In the genomic region with DNA sequence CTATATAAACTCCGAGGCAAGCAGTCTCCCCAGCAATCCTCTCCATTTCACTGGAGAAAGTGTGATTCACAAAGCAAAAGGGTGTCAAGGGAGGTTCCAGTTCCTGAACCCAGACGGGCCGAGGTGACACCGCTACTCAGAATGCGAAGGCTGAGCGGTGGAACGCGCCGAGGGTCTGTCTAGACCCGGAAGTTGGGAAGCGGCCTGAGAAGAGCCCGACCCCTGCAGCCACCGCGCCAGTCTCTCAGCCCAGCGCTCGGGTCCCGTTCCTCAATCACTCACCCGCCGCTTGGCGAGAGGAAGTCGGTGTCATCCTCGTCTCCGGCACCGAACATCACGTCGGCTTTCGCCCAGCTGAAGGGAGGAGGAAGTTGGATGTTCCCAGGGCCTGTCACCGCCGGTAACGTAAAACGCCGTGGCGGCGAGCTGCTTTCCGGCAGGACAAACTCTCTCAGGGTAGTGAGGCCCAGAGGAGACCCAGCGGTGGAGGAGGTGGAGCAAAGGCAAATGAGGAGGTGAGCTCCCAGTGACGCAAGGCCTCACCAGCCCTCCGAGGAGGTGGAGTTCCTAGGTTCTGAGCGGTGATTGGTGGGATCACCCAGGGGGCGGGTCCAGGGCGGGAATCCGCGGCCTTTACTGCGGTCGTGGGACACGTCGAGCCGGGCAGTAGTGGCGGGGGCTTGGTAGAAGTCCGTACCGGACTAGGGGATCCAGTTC, we compare ENCODE assay signal across 8 mouse cellular contexts. TPM values are rescaled to one million over a fixed set of nuclear protein-coding genes. Genes with fewer than 3 reads are reported as not detected.
DNase-seq lines count a peak whose midpoint lies in the region; ATAC-seq and TF ChIP-seq lines count a peak whose summit lies in the region.

TSS of gene Fkbp15 (minus strand) at position 461 of the 717 bp plus-strand sequence.
TSS of gene Slc31a1 (plus strand) at position 640 of the 717 bp plus-strand sequence.

- no peaks in the 10 kb centered on the region; the same call in 1 of the 2 replicates for H3K4me1 ChIP-seq in cortical plate, adult 2 months (ENCODE audit: control insufficient read depth, insufficient read depth, low read length)
- peaks cover 38% of the 10 kb centered on the region for H3K4me1 ChIP-seq in megakaryocyte, embryonic 14.5 days

- H3K9me3 ChIP-seq in megakaryocyte, embryonic 14.5 days = no peaks in the 10 kb centered on the region

- H3K27me3 ChIP-seq in megakaryocyte, embryonic 14.5 days (replicated peaks) = no peaks in the 10 kb centered on the region

- peak; percentile 92 to 94 for DNase-seq in gastrocnemius, adult 8-10 months (ENCODE audit: low spot score in 2 of 2)
- DNase-seq in hindlimb bud, embryonic 11.5 days (ENCODE audit: extremely low spot score, low read depth, low spot score) = peak; percentile 94
- DNase-seq in left cerebral cortex, adult 8-10 months (ENCODE audit: low spot score in 2 of 2) = peak; percentile 96 to 98
- DNase-seq in right cerebral cortex, postnatal 10 days (ENCODE audit: low spot score in 2 of 2) = peak; percentile 98 to 99
- peak; percentile 81 for DNase-seq in urinary bladder, postnatal 25 days (ENCODE audit: low spot score)

- H3K36me3 ChIP-seq in megakaryocyte, embryonic 14.5 days (replicated peaks; ENCODE audit: low read length) = peaks cover 18% of the 10 kb centered on the region

- TF ChIP-seq POLR2A in cortical plate, adult 2 months (IDR thresholded peaks at IDR 0.05; ENCODE audit: extremely low read depth, insufficient read depth, low read length) = peak; percentile 95

- H3K4me3 ChIP-seq in cortical plate, adult 2 months (ENCODE audit: insufficient read depth, low read length) = peak within 1 kb of the TSS; percentile 80
- peak within 1 kb of the TSS; percentile 98 for H3K4me3 ChIP-seq in megakaryocyte, embryonic 14.5 days (replicated peaks)

- peak; percentile 100 for ATAC-seq in activated CD4-positive, CD25-positive, alpha-beta regulatory T cell, adult 4 months

- peak within 1 kb of the TSS; percentile 51 for H3K27ac ChIP-seq in cortical plate, adult 2 months (ENCODE audit: insufficient read depth, low read length)

- TF ChIP-seq CTCF in cortical plate, adult 2 months (IDR thresholded peaks at IDR 0.05; ENCODE audit: extremely low read depth, insufficient read depth, low read length) = no peak

RNA-seq across cellular contexts. Expression of gene Fkbp15, which starts in this region (rescaled TPM):
- 10 to 100 TPM; 36.9 to 38.3 TPM for polyA plus RNA-seq in activated CD4-positive, CD25-positive, alpha-beta regulatory T cell, adult 4 months (2017; shearing (Covaris generic))
- polyA plus RNA-seq in cortical plate, adult 2 months (2012; rRNA removed) = 26.1 and 27.2 TPM in 2 replicates
- 10 to 100 TPM; 10.0 to 12.0 (median 10.8) TPM for total RNA-seq in gastrocnemius, adult 8-10 months (2022)
- 10 to 100 TPM; 34.7 to 40.4 (median 38.3) TPM for total RNA-seq in left cerebral cortex, adult 8-10 months (2022)
- 6.5 and 13.1 TPM in 2 replicates for polyA plus RNA-seq in megakaryocyte, embryonic 14.5 days (2012; ENCODE audit: insufficient read depth, low replicate concordance)

RNA-seq across cellular contexts. Expression of gene Slc31a1, which starts in this region (rescaled TPM):
- polyA plus RNA-seq in activated CD4-positive, CD25-positive, alpha-beta regulatory T cell, adult 4 months (2017; shearing (Covaris generic)) = 10 to 100 TPM in 1 of 2 experiments, 1 to 10 TPM in 1; 9.7 to 11.0 TPM
- polyA plus RNA-seq in cortical plate, adult 2 months (2012; rRNA removed) = 17.1 and 18.1 TPM in 2 replicates
- total RNA-seq in gastrocnemius, adult 8-10 months (2022) = 1 to 10 TPM; 7.6 to 9.7 (median 8.5) TPM
- 10 to 100 TPM; 12.1 to 13.9 (median 13.0) TPM for total RNA-seq in left cerebral cortex, adult 8-10 months (2022)
- polyA plus RNA-seq in megakaryocyte, embryonic 14.5 days (2012; ENCODE audit: insufficient read depth, low replicate concordance) = 0.58 and 2.0 TPM in 2 replicates

Comparison
In these comparisons a context has a peak if more than half of its experiments do, and no peak if none do; other contexts are left out.
1. Peak in every context shown above with its lines: DNase-seq, ATAC-seq, H3K4me3 ChIP-seq and H3K27ac ChIP-seq.